Mouse (Mus musculus): ENCODE results near the gene Tmem43. TPM values are rescaled to one million over a fixed set of nuclear protein-coding genes. Genes with fewer than 3 reads are reported as not detected.
A peak's percentile ranks its signal among the peaks of the same experiment; 100 is the strongest.

Gene Tmem43
- total and polyA plus RNA-seq, 3 experiments = 22.3 to 23.7 TPM; not detected in 1

GRCm38 (mm10) chr6:91459471-91459870 is 14.0 kb upstream of the Tmem43 start:
- Histone ChIP-seq H3K9ac (ENCODE audit: control insufficient read depth, low read depth, low read length, poor library complexity, severe bottlenecking) (no peak overlapping the region), H3K27me3 (ENCODE audit: control insufficient read depth in 1 of 2, insufficient read depth in 2 of 2, low read length in 2 of 2) (peaks cover 2 to 4% of the 10 kb centered on the region in 2 experiments; a peak in 3 of 4 replicates), H3K36me3 (ENCODE audit: control insufficient read depth in 1 of 2, insufficient read depth in 2 of 2, low read length in 2 of 2) (peaks cover 0 to 5% of the 10 kb centered on the region in 2 experiments; a peak in 2 of 4 replicates), H3K4me1 (ENCODE audit: control insufficient read depth in 1 of 2, insufficient read depth in 2 of 2, low read length in 2 of 2) (no peaks in the 10 kb centered on the region), H3K27ac (ENCODE audit: control insufficient read depth, low read depth, low read length) (no peak overlapping the region), H3K4me3 (ENCODE audit: control insufficient read depth in 1 of 2, insufficient read depth in 1 of 2, low read depth in 2 of 2, low read length in 2 of 2) (no peak overlapping the region), H3K79me2 (ENCODE audit: control insufficient read depth, insufficient read depth, low read length, poor library complexity) (no peaks in the 10 kb centered on the region), H3K9me3 (replicated peaks; ENCODE audit: insufficient read depth, low read length) (no peaks in the 10 kb centered on the region)
- TF ChIP-seq GABPA (IDR thresholded peaks at IDR 0.05; ENCODE audit: low read depth, low read length) = no peak
- TF ChIP-seq JUND (IDR thresholded peaks at IDR 0.05; ENCODE audit: low read depth, low read length) = peak; percentile 58; the same call in 1 of the 2 replicates
- TF ChIP-seq HCFC1 (IDR thresholded peaks at IDR 0.05; ENCODE audit: low read depth, low read length) = no peak
- TF ChIP-seq SMC3 (IDR thresholded peaks at IDR 0.05; ENCODE audit: low read depth, low read length) = 0 out of 2 replicates have a peak, but pooled peaks have one; percentile 4
- no peak for TF ChIP-seq ETS1 (IDR thresholded peaks at IDR 0.05; ENCODE audit: low read depth, low read length)
- peak; percentile 34 for DNase-seq (ENCODE audit: low read depth, low spot score)

GRCm38 (mm10) chr6:91465756-91466155 is 7.7 kb upstream of the Tmem43 start:
- no peaks in the 10 kb centered on the region for H3K27me3 ChIP-seq (ENCODE audit: control insufficient read depth in 1 of 2, insufficient read depth in 2 of 2, low read length in 2 of 2)
- TF ChIP-seq TBP (IDR thresholded peaks at IDR 0.05; ENCODE audit: low read depth, low read length) = no peak
- H3K9ac ChIP-seq (ENCODE audit: control insufficient read depth, low read depth, low read length, poor library complexity, severe bottlenecking) = no peak overlapping the region
- H3K4me3 ChIP-seq (ENCODE audit: control insufficient read depth in 1 of 2, insufficient read depth in 1 of 2, low read depth in 2 of 2, low read length in 2 of 2) = no peak overlapping the region
- H3K9me3 ChIP-seq (replicated peaks; ENCODE audit: insufficient read depth, low read length) = no peaks in the 10 kb centered on the region
- H3K79me2 ChIP-seq (ENCODE audit: control insufficient read depth, insufficient read depth, low read length, poor library complexity) = peaks cover 21% of the 10 kb centered on the region
- H3K4me1 ChIP-seq (ENCODE audit: control insufficient read depth in 1 of 2, insufficient read depth in 2 of 2, low read length in 2 of 2) = no peaks in the 10 kb centered on the region
- H3K27ac ChIP-seq (ENCODE audit: control insufficient read depth, low read depth, low read length) = no peak overlapping the region
- peaks cover 8 to 24% of the 10 kb centered on the region in 2 experiments for H3K36me3 ChIP-seq (ENCODE audit: control insufficient read depth in 1 of 2, insufficient read depth in 2 of 2, low read length in 2 of 2)
- DNase-seq (ENCODE audit: low read depth, low spot score) = no peak

GRCm38 (mm10) chr6:91467106-91467505 is 6.4 kb upstream of the Tmem43 start:
- H3K27me3 ChIP-seq (ENCODE audit: control insufficient read depth in 1 of 2, insufficient read depth in 2 of 2, low read length in 2 of 2) = no peaks in the 10 kb centered on the region
- H3K79me2 ChIP-seq (ENCODE audit: control insufficient read depth, insufficient read depth, low read length, poor library complexity) = peaks cover 32% of the 10 kb centered on the region
- peaks cover 0 to 7% of the 10 kb centered on the region in 2 experiments; a peak in 2 of 4 replicates for H3K4me1 ChIP-seq (ENCODE audit: control insufficient read depth in 1 of 2, insufficient read depth in 2 of 2, low read length in 2 of 2)
- peaks cover 17 to 24% of the 10 kb centered on the region in 2 experiments for H3K36me3 ChIP-seq (ENCODE audit: control insufficient read depth in 1 of 2, insufficient read depth in 2 of 2, low read length in 2 of 2)
- no peak for DNase-seq (ENCODE audit: low read depth, low spot score)
- no peaks in the 10 kb centered on the region for H3K9me3 ChIP-seq (replicated peaks; ENCODE audit: insufficient read depth, low read length)
- H3K4me3 ChIP-seq (ENCODE audit: control insufficient read depth in 1 of 2, insufficient read depth in 1 of 2, low read depth in 2 of 2, low read length in 2 of 2) = no peak overlapping the region
- H3K9ac ChIP-seq (ENCODE audit: control insufficient read depth, low read depth, low read length, poor library complexity, severe bottlenecking) = no peak overlapping the region
- TF ChIP-seq POLR2A (IDR thresholded peaks at IDR 0.05; ENCODE audit: control insufficient read depth in 1 of 2, insufficient read depth in 1 of 2, low read depth in 1 of 2, low read length in 2 of 2, poor library complexity in 1 of 2) (peak in 1 of 2 experiments; percentile 27; a peak in 1 of 4 replicates), MYC (IDR thresholded peaks at IDR 0.05; ENCODE audit: low read depth, low read length) (no peak)
- no peak overlapping the region for H3K27ac ChIP-seq (ENCODE audit: control insufficient read depth, low read depth, low read length)

GRCm38 (mm10) chr6:91470712-91471111 is 2.8 kb upstream of the Tmem43 start:
- no peak for DNase-seq (ENCODE audit: low read depth, low spot score)
- Histone ChIP-seq H3K9ac (ENCODE audit: control insufficient read depth, low read depth, low read length, poor library complexity, severe bottlenecking) (no peak overlapping the region), H3K4me3 (ENCODE audit: control insufficient read depth in 1 of 2, insufficient read depth in 1 of 2, low read depth in 2 of 2, low read length in 2 of 2) (no peak overlapping the region), H3K36me3 (ENCODE audit: control insufficient read depth in 1 of 2, insufficient read depth in 2 of 2, low read length in 2 of 2) (peaks cover 16 to 17% of the 10 kb centered on the region in 2 experiments), H3K79me2 (ENCODE audit: control insufficient read depth, insufficient read depth, low read length, poor library complexity) (peaks cover 49% of the 10 kb centered on the region), H3K27ac (ENCODE audit: control insufficient read depth, low read depth, low read length) (no peak overlapping the region), H3K27me3 (ENCODE audit: control insufficient read depth in 1 of 2, insufficient read depth in 2 of 2, low read length in 2 of 2) (no peaks in the 10 kb centered on the region), H3K4me1 (ENCODE audit: control insufficient read depth in 1 of 2, insufficient read depth in 2 of 2, low read length in 2 of 2) (peaks cover 0 to 7% of the 10 kb centered on the region in 2 experiments; a peak in 2 of 4 replicates), H3K9me3 (replicated peaks; ENCODE audit: insufficient read depth, low read length) (no peaks in the 10 kb centered on the region)
- TF ChIP-seq POLR2AphosphoS2 (IDR thresholded peaks at IDR 0.05; ENCODE audit: low read length) (peak; percentile 58; the same call in 1 of the 2 replicates), RAD21 (IDR thresholded peaks at IDR 0.05; ENCODE audit: low read depth, low read length) (no peak)
